Mouse (Mus musculus) kidney, embryonic 15.5 days (tissue): ENCODE measurements around the gene Tmprss4. TPM values are rescaled to one million over a fixed set of nuclear protein-coding genes. Genes with fewer than 3 reads are reported as not detected.

Experiments used
- ATAC-seq: fragments of 200-750 bp; cut with Nextera tagmentation; replicated peaks from 2 replicates; pipeline ENCODE4 v1.8.0; 2017; ENCODE audit warnings: moderate TSS enrichment; ENCODE audit not compliant: low FRiP score
- H3K27ac ChIP-seq: fragments of 300-500 bp; sonication (generic); 2 replicates; pipeline ENCODE4 v1.5.1; 2015; ENCODE audit warnings: mild to moderate bottlenecking, inconsistent platforms
- H3K27me3 ChIP-seq: fragments of 300-500 bp; sonication (generic); 2 replicates; pipeline ENCODE4 v1.6.1; 2015; ENCODE audit warnings: inconsistent platforms
- H3K36me3 ChIP-seq: fragments of 300-500 bp; sonication (generic); 2 replicates; pipeline ENCODE4 v1.6.1; 2015; ENCODE audit warnings: inconsistent platforms
- H3K4me1 ChIP-seq: fragments of 300-500 bp; sonication (generic); 2 replicates; pipeline ENCODE4 v1.6.1; 2015; ENCODE audit warnings: inconsistent platforms
- H3K4me2 ChIP-seq: fragments of 300-500 bp; sonication (generic); 2 replicates; pipeline ENCODE4 v1.6.1; 2015; ENCODE audit warnings: moderate library complexity, mild to moderate bottlenecking, inconsistent platforms
- H3K4me3 ChIP-seq: fragments of 300-500 bp; sonication (generic); replicated peaks from 2 replicates; pipeline ENCODE4 v1.5.1; 2015; ENCODE audit warnings: mild to moderate bottlenecking, inconsistent platforms
- H3K9ac ChIP-seq: fragments of 300-500 bp; sonication (generic); 2 replicates; pipeline ENCODE4 v1.6.1; 2015; ENCODE audit warnings: mild to moderate bottlenecking, inconsistent platforms
- H3K9me3 ChIP-seq: fragments of 300-500 bp; sonication (generic); replicated peaks from 2 replicates; pipeline ENCODE4 v1.6.1; 2016; ENCODE audit warnings: inconsistent platforms
- WGBS: fragments of 180-500 bp; shearing (Covaris S2); methylation state at CpG from one replicate; pipeline ENCODE4 v1.1.7; 2015; ENCODE audit warnings: mixed read lengths; 5-methylcytosine and 5-hydroxymethylcytosine counted together
- polyA plus RNA-seq: library from polyadenylated mRNA; unstranded; fragments of >200 nt; fragmentation: Nextera tagmentation; extraction: Ambion mirVana; gene quantifications from 2 replicates; pipeline ENCODE4 v1.2.1, GENCODE M21; 2015

Tmprss4 gene
- polyA plus RNA-seq, 1 experiment from 2014 or later: 0.27 TPM

DNA sequence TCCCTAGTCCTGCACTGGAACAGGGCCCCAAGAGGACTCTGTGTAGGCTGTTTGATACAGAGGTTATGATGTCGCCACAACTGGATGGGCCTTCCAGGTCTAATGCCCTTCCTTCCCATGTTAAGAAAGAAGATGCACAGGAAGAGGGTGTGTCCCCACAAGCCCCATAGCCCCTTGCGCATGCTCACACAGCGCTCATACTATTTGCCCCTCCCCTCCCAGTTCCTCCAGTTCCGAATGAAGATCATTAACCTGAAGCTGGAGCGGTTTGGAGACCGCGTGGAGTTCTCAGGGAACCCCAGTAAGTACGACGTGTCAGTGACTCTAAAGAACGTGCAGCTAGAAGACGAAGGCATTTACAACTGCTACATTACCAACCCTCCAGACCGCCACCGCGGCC is 78.7 kb downstream of the Tmprss4 start:
- Histone ChIP-seq H3K4me2 (no peak overlapping the region), H3K9me3 (no peaks in the 10 kb centered on the region), H3K27me3 (no peaks in the 10 kb centered on the region), H3K36me3 (peaks cover 5% of the 10 kb centered on the region), H3K9ac (no peak overlapping the region), H3K27ac (no peak overlapping the region), H3K4me3 (no peak overlapping the region), H3K4me1 (peaks cover 9% of the 10 kb centered on the region)
- no peak for ATAC-seq
- WGBS: 90% methylated on average over 14 of the region's 14 CpGs

Other genes with a start within 250 kb of the Tmprss4 start
- 23.7 and 25.5 TPM in 2 replicates for gene Ube4a, start 238.5 kb downstream of the Tmprss4 start, polyA plus RNA-seq
- not detected in 2 replicates for gene Cd3g, start 223.7 kb downstream of the Tmprss4 start, polyA plus RNA-seq
- not detected in 2 replicates for gene Cd3d, start 222.3 kb downstream of the Tmprss4 start, polyA plus RNA-seq
- 0.28 TPM in 1 of 2 replicates, not detected in the other for gene Cd3e, start 194.5 kb downstream of the Tmprss4 start, polyA plus RNA-seq
- gene Mpzl2, start 164.3 kb downstream of the Tmprss4 start, polyA plus RNA-seq: 17.9 and 20.5 TPM in 2 replicates
- gene Mpzl3, start 148.9 kb downstream of the Tmprss4 start, polyA plus RNA-seq: 2.7 and 3.0 TPM in 2 replicates
- gene Jaml, start 124.9 kb downstream of the Tmprss4 start, polyA plus RNA-seq: 0.19 and 0.42 TPM in 2 replicates
- gene Scn2b, start 86.3 kb downstream of the Tmprss4 start, polyA plus RNA-seq: 4.6 and 5.4 TPM in 2 replicates
- 0.51 and 0.62 TPM in 2 replicates for gene Scn4b, start 65.7 kb downstream of the Tmprss4 start, polyA plus RNA-seq
- not detected in 2 replicates for gene BC049352, start 22.1 kb downstream of the Tmprss4 start, polyA plus RNA-seq
- gene Il10ra, start 65.1 kb upstream of the Tmprss4 start, polyA plus RNA-seq: 0.77 and 1.2 TPM in 2 replicates
- gene Tmprss13, start 115.0 kb upstream of the Tmprss4 start, polyA plus RNA-seq: 0.23 and 0.38 TPM in 2 replicates
- 178 and 187 TPM in 2 replicates for gene Fxyd6, start 166.1 kb upstream of the Tmprss4 start, polyA plus RNA-seq
- 451 and 476 TPM in 2 replicates for gene Fxyd2, start 195.6 kb upstream of the Tmprss4 start, polyA plus RNA-seq
- 0.13 and 0.30 TPM in 2 replicates for gene Dscaml1, start 222.5 kb upstream of the Tmprss4 start, polyA plus RNA-seq